Mouse (Mus musculus) olfactory bulb, adult 2 months (tissue): Measurements from ENCODE around the gene Rnf8. TPM values are rescaled to one million over a fixed set of nuclear protein-coding genes. Genes with fewer than 3 reads are reported as not detected.

Source experiments
- H3K27ac ChIP-seq: fragments of 200-500 bp; 2 replicates; pipeline ENCODE4 v1.5.1; 2012; ENCODE audit warnings: low read depth, low read length; ENCODE audit not compliant: insufficient read depth
- H3K4me1 ChIP-seq: fragments of 200-500 bp; 2 replicates; pipeline ENCODE4 v1.6.1; 2012; ENCODE audit warnings: low read length; ENCODE audit not compliant: control insufficient read depth, insufficient read depth
- H3K4me3 ChIP-seq: fragments of 200-500 bp; 2 replicates; pipeline ENCODE4 v1.5.1; 2012; ENCODE audit warnings: mild to moderate bottlenecking, low read depth, low read length, moderate library complexity; ENCODE audit not compliant: insufficient read depth
- CTCF ChIP-seq: fragments of 200-500 bp; IDR thresholded peaks from 2 replicates; pipeline ENCODE4 v1.5.1; 2012; ENCODE audit warnings: low read depth, mild to moderate bottlenecking, low read length, moderate library complexity; ENCODE audit not compliant: insufficient read depth
- POLR2A ChIP-seq: fragments of 200-500 bp; IDR thresholded peaks from 2 replicates; pipeline ENCODE4 v1.6.1; 2012; ENCODE audit warnings: mild to moderate bottlenecking, low read depth, low read length, moderate library complexity; ENCODE audit not compliant: insufficient read depth
- WGBS: fragments of 180-500 bp; shearing (Covaris S2); methylation state at CpG from one replicate; pipeline ENCODE4 v1.1.7; 2018; 5-methylcytosine and 5-hydroxymethylcytosine counted together
- polyA plus RNA-seq: library from polyadenylated mRNA; stranded (reverse); fragments of >200 nt; gene quantifications from 2 replicates; pipeline ENCODE4 v1.2.4, GENCODE M21; 2012; ENCODE audit warnings: low replicate concordance; ENCODE audit not compliant: missing spikeins, insufficient read depth, insufficient read length

The Rnf8 gene
- not detected in 2 replicates for polyA plus RNA-seq

DNA sequence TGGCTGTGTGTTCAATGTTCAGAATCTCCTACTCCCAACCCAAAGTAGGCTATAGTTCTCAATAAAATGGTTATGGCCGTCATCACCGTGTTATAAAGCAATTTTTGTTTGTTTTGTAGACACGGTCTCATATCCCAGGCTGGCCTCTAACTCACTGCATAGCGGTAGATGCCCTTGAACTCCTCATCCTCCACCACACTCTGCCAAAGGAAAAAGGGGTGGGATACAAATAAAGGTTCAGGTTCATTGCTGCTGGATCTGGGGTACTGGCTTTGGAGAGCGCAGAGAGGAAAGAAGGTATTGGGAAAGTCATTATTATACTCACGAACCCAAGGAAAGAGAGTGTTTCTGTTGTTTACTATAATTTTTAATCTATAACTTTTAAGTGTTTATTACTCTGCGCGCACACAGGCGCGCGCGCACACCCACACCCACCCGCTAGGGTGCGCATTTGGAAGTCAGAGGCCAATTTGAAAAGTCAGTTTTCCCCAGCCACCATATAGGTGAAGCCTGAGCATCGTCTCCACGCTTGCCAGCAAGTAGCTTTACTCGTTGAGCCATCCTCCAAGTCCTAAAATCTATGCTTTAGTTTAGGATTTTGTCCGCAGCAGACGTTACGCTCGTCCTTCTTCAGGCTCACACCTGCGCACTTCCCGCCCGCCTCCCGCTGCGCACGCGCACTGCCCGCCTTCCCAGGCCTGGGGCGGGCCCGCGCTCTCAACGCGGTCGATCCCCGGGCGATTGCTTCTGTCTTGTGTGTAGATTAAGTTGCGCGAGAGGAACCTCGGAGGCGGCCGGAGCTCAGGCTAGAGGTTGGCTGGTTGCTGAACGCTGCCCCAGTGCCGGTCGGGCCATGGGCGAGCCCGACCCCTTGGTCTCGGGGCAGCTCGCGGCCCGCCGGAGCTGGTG, at the start of gene Rnf8, which contains the start of gene Gm28043:
Rnf8 (plus strand) TSS at position 676 of the 909 bp plus-strand sequence.
Gm28043 (plus strand) TSS at position 762 of the 909 bp plus-strand sequence.
- peak within 1 kb of the TSS; percentile 98 for H3K4me3 ChIP-seq
- peaks cover 10% of the 10 kb centered on the region for H3K4me1 ChIP-seq
- peak; percentile 79 for TF ChIP-seq POLR2A
- TF ChIP-seq CTCF, result peak; percentile 94
- peak within 1 kb of the TSS; percentile 82 for H3K27ac ChIP-seq
- WGBS, result 2% methylated on average over 52 of the region's 52 CpGs

DNA sequence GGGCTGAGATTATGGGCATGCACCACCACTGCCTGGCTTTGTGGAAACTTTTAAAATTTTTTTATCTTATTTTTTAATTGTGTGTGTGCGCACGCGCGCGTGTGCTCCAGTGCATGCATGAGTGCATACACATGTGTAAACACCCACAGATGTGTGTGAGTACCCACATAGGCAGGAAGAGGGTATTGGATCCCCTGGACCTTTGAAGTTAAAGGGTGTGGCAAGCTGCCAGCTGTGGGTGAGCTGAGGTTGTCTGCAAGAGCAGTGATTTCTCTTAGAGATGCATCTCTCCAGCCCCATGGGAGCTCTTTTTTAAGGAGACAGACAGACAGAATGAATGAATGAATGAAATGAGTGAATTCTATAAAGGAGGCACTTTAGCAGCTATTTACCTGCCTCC, 49.1 kb upstream of the Rnf8 start:
- 97% methylated on average over 5 of the region's 5 CpGs for WGBS
- TF ChIP-seq CTCF (no peak), POLR2A (no peak)
- Histone ChIP-seq H3K4me3 (no peak overlapping the region), H3K27ac (no peak overlapping the region), H3K4me1 (no peaks in the 10 kb centered on the region)

DNA sequence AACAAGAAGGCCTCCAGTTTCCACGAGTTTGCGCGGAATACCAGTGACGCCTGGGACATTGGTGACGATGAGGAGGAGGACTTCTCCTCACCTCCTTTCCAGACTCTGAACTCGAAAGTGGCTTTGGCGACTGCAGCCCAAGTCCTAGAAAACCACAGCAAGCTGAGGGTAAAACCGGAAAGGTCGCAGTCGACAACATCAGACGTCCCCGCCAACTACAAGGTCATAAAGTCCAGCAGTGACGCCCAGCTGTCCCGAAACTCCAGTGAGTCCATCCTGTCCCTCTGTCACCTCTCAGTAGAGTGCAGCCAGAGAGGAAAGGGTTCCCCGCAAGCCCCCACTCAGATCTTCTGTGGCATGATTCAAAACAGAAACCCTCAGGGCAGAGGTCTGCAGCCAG, 46.2 kb upstream of the Rnf8 start:
- no peaks in the 10 kb centered on the region for H3K4me1 ChIP-seq
- WGBS, result 96% methylated on average over 15 of the region's 15 CpGs
- no peak overlapping the region for H3K4me3 ChIP-seq
- H3K27ac ChIP-seq, result no peak overlapping the region
- TF ChIP-seq POLR2A (no peak), CTCF (no peak)

DNA sequence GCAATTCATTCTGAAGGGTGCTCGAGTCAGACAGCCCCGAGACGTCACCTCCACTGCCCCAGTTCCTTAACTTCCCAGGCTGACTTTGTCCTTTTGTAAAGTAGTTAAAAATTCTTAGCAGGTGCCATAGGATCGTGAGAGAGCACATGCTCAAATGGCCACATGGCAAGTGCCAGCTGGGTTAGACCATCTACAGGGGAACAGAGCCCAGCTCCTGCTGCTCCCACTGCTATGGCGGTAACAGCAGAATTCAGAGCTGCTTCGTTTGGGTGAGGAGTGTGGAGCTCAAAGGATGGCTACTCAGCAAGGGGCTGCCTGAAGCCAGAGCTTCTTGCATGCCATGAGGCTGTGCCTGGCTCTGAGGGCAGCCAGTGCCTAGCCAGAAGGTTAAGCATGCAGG, 44.8 kb upstream of the Rnf8 start:
- Histone ChIP-seq H3K4me1 (no peaks in the 10 kb centered on the region), H3K27ac (no peak overlapping the region), H3K4me3 (no peak overlapping the region)
- WGBS, result 77% methylated on average over 6 of the region's 6 CpGs
- no peak for TF ChIP-seq CTCF

DNA sequence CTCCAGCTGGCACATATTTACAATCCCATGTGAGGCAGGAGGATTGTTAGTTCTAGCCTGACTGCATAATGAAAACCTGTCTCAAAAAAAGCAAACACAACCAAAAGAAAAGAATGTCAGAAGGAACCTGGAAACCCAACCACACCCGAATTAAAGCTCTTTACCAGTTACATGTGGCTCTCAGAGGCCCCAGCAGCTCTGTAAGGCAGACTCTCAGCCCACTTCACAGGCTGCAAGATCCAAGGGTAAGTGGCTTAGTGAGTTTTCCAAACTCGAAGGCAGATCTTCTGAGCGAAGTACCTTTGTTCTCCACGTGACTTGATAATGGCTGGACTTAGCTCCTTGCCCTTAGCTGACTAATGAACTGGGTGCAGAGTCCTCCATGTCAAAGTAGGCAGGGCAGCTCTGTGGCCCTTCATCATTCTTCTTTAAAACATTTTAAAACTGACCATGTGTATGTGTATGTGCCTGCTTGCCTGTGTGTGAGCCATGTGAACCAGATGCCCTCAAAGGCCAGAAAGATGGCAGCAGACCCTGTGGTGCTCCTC, 34.9 kb upstream of the Rnf8 start:
- no peaks in the 10 kb centered on the region for H3K4me1 ChIP-seq
- H3K4me3 ChIP-seq, result no peak overlapping the region
- TF ChIP-seq POLR2A, result no peak
- no peak for TF ChIP-seq CTCF
- no peak overlapping the region for H3K27ac ChIP-seq
- 89% methylated on average over 4 of the region's 4 CpGs for WGBS

DNA sequence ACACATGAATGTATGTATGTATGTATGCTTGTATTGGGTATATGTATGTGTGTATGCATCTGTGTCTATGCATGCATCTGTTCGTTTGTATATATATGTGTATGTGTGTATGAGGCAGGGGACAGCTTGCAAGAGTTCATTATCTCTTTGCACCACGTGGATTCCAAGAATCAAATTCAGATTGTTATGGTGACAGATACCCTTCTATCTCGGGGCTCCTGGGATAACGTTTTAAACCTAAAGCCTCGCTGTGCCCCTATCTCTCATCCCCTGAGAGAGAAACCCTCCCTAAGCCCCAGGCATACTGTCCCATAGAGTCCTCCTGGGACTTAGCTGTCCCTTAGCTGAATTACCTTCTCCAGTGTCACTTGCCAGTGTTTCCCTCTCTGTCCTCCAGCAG, 31.0 kb upstream of the Rnf8 start:
- no peak for TF ChIP-seq POLR2A
- no peak for TF ChIP-seq CTCF
- H3K4me3 ChIP-seq, result no peak overlapping the region
- 93% methylated on average over 5 of the region's 5 CpGs for WGBS
- no peak overlapping the region for H3K27ac ChIP-seq
- H3K4me1 ChIP-seq, result no peaks in the 10 kb centered on the region

DNA sequence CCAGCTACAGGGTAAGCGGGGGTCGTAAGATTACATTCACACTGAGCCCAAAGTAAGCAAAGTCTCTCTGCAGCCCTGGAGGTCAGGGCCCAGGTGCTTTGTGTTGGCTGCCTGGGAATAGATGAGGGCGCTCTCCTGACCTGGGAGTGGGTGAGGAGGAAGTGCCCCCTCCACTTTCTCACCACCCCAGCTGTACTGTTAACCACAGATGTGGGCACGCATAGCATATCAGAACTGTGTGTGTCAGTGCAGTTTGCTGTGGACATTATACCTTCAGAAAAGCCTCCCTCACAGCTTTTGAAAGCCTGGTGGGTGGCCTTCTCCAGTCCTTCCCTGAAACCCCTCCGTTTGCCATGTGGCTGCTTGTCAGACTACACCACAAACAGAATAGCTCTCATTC, 30.3 kb upstream of the Rnf8 start:
- Histone ChIP-seq H3K4me1 (no peaks in the 10 kb centered on the region), H3K27ac (no peak overlapping the region), H3K4me3 (no peak overlapping the region)
- TF ChIP-seq CTCF (no peak), POLR2A (no peak)
- WGBS, result 68% methylated on average over 5 of the region's 5 CpGs

DNA sequence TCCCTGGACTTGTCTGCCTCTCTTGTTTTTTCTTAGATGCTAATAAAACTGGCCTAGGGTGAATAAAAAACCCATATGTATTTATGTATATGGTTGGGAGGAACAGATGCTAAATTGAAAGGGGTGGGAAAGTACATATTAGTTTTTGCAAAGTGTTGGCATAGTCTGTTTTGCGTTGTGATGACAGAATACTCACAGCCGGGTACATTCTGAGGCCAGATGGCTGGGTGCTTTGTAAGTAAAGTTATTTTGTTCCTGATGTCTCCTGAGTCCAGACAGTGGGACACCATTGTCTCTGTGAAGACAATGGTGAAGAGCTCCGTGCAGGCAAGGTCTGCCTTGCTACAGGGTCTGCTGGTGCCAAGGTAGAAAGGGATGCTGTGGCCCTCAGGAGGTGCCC, 29.9 kb upstream of the Rnf8 start:
- WGBS, result 61% methylated on average over 3 of the region's 3 CpGs
- H3K4me1 ChIP-seq, result no peaks in the 10 kb centered on the region
- no peak overlapping the region for H3K27ac ChIP-seq
- H3K4me3 ChIP-seq, result no peak overlapping the region
- TF ChIP-seq POLR2A, result no peak
- no peak for TF ChIP-seq CTCF

DNA sequence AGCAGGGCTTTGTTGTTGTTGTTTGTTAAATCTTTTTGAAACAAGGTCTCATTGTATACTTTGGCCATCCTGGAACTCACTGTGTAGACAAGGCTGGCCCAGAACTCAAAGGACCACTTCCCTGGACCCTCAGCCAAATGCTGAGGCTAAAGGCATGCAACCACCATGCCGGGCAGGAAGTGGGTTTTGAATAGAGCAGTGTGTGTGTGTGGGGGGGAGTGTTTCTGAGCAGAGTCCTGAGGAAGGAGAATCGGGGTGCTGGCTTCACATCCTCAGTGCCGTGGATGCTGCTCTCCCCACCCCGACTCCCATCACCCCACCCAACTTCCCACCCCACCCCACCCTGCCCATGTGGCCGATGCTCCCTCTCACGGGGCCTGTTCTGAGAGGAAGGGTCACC, 29.1 kb upstream of the Rnf8 start:
- WGBS, result 85% methylated on average over 6 of the region's 6 CpGs
- TF ChIP-seq CTCF (no peak), POLR2A (no peak)
- Histone ChIP-seq H3K4me1 (no peaks in the 10 kb centered on the region), H3K4me3 (no peak overlapping the region), H3K27ac (no peak overlapping the region)
